Mouse (Mus musculus) CH12.LX (cell line): ENCODE results near the gene Hoxd4. TPM values are rescaled to one million over a fixed set of nuclear protein-coding genes. Genes with fewer than 3 reads are reported as not detected.

ENCODE experiments used
- DNase-seq: peaks from one replicate; pipeline ENCODE4 v3.0.0-alpha.2; 2013; ENCODE audit errors: extremely low read depth
- H3K27ac ChIP-seq: 2 replicates; pipeline ENCODE4 v1.5.1; 2012; ENCODE audit warnings: low read depth, mild to moderate bottlenecking, control low read depth, moderate library complexity; ENCODE audit not compliant: insufficient read depth
- H3K27me3 ChIP-seq: replicated peaks from 2 replicates; pipeline ENCODE3; 2012; ENCODE audit warnings: inconsistent platforms
- H3K36me3 ChIP-seq, 2 experiments: replicated peaks in 1 of 2; 2 replicates each; pipeline versions ENCODE3 to v1.6.1; 2012; ENCODE audit warnings: inconsistent platforms in 1 of 2, low read length in 1 of 2, mild to moderate bottlenecking in 1 of 2, mixed read lengths in 1 of 2, moderate library complexity in 1 of 2; ENCODE audit not compliant: control insufficient read depth in 1 of 2, insufficient read depth in 1 of 2
- H3K4me1 ChIP-seq, 2 experiments: 2 replicates each; pipeline ENCODE4 v1.6.1; 2012; ENCODE audit warnings: inconsistent platforms in 1 of 2, moderate library complexity in 1 of 2; ENCODE audit not compliant: insufficient read depth in 2 of 2, control insufficient read depth in 1 of 2
- H3K4me2 ChIP-seq: 2 replicates; pipeline ENCODE4 v1.6.1; 2012; ENCODE audit warnings: low read depth, mild to moderate bottlenecking, control low read depth; ENCODE audit not compliant: poor library complexity, insufficient read depth, severe bottlenecking
- H3K4me3 ChIP-seq, 3 experiments: fragments of 150-350 bp in 1 of 3; sonication (generic) in 1 of 3; replicated peaks in 1 of 3; 2 replicates each; pipeline versions ENCODE3 to v1.5.1; 2011 to 2012; ENCODE audit warnings: low read depth in 2 of 3, low read length in 2 of 3, mild to moderate bottlenecking in 2 of 3, moderate library complexity in 2 of 3, control low read depth in 1 of 3, improper control_type of control experiment in 1 of 3, inconsistent platforms in 1 of 3, mixed read lengths in 1 of 3; ENCODE audit not compliant: poor library complexity in 1 of 3
- H3K79me2 ChIP-seq: replicated peaks from 2 replicates; pipeline ENCODE4 v1.6.1; 2012; ENCODE audit warnings: mild to moderate bottlenecking, moderate library complexity; ENCODE audit not compliant: control insufficient read depth, poor library complexity, insufficient read depth, severe bottlenecking; ENCODE audit errors: extremely low read depth
- H3K9ac ChIP-seq: 2 replicates; pipeline ENCODE4 v1.6.1; 2012; ENCODE audit warnings: low read depth, mild to moderate bottlenecking, control low read depth, moderate library complexity; ENCODE audit not compliant: insufficient read depth
- H3K9me3 ChIP-seq: replicated peaks from 2 replicates; pipeline ENCODE3; 2012; ENCODE audit warnings: low read length, inconsistent platforms, mixed read lengths
- CTCF ChIP-seq, 2 experiments: IDR thresholded peaks in 1 of 2; conservative IDR thresholded peaks in 1 of 2; 2 replicates each; pipeline ENCODE4 v1.5.1; 2011 to 2012; ENCODE audit warnings: low read depth in 2 of 2, low read length in 2 of 2, improper control_type of control experiment in 1 of 2, inconsistent platforms in 1 of 2, mild to moderate bottlenecking in 1 of 2, moderate library complexity in 1 of 2
- ELF1 ChIP-seq: IDR thresholded peaks from 2 replicates; pipeline ENCODE4 v1.6.1; 2014; ENCODE audit warnings: low read depth, mild to moderate bottlenecking, inconsistent platforms, low read length, improper control_type of control experiment
- GABPA ChIP-seq: IDR thresholded peaks from 2 replicates; pipeline ENCODE4 v1.6.1; 2012; ENCODE audit warnings: low read depth, low read length, improper control_type of control experiment, inconsistent platforms; ENCODE audit not compliant: insufficient replicate concordance
- MAFK ChIP-seq: IDR thresholded peaks from 2 replicates; pipeline ENCODE4 v1.6.1; 2011; ENCODE audit warnings: low read length, improper control_type of control experiment; ENCODE audit not compliant: insufficient replicate concordance
- MEF2A ChIP-seq: IDR thresholded peaks from 2 replicates; pipeline ENCODE4 v1.6.1; 2014; ENCODE audit warnings: low read depth, mild to moderate bottlenecking, inconsistent platforms, low read length, improper control_type of control experiment, borderline replicate concordance
- MYC ChIP-seq: IDR thresholded peaks from 2 replicates; pipeline ENCODE4 v1.6.1; 2011; ENCODE audit warnings: low read depth, mild to moderate bottlenecking, improper control_type of control experiment, low read length
- NELFE ChIP-seq: IDR thresholded peaks from 2 replicates; pipeline ENCODE4 v1.6.1; 2011; ENCODE audit warnings: low read depth, low read length, improper control_type of control experiment
- POLR2A ChIP-seq: IDR thresholded peaks from 2 replicates; pipeline ENCODE4 v1.6.1; 2011; ENCODE audit warnings: low read depth, mild to moderate bottlenecking, improper control_type of control experiment, low read length
- POLR2AphosphoS2 ChIP-seq: IDR thresholded peaks from 2 replicates; pipeline ENCODE4 v1.6.1; 2011; ENCODE audit warnings: low read depth, low read length, improper control_type of control experiment
- SMC3 ChIP-seq: IDR thresholded peaks from 2 replicates; pipeline ENCODE4 v1.6.1; 2011; ENCODE audit warnings: low read depth, low read length, improper control_type of control experiment
- UBTF ChIP-seq: IDR thresholded peaks from 2 replicates; pipeline ENCODE4 v1.6.1; 2012; ENCODE audit warnings: low read depth, mild to moderate bottlenecking, inconsistent platforms, low read length, improper control_type of control experiment, moderate library complexity
- USF1 ChIP-seq: IDR thresholded peaks from 2 replicates; pipeline ENCODE4 v1.6.1; 2014; ENCODE audit warnings: low read depth, mild to moderate bottlenecking, inconsistent platforms, low read length, improper control_type of control experiment
- ZMIZ1 ChIP-seq: IDR thresholded peaks from 2 replicates; pipeline ENCODE4 v1.6.1; 2012; ENCODE audit warnings: low read depth, mild to moderate bottlenecking, inconsistent platforms, low read length, improper control_type of control experiment
- ZNF384 ChIP-seq: IDR thresholded peaks from 2 replicates; pipeline ENCODE4 v1.6.1; 2012; ENCODE audit warnings: low read depth, low read length, improper control_type of control experiment, inconsistent platforms
- dilution Hi-C: fragments of 300-500 bp; cut with MboI; formaldehyde crosslinking; loops from 2 replicates; pipeline ENCODE4 v1.14.3; 2020; ENCODE audit warnings: low sequenced_read_pairs; ENCODE audit not compliant: extremely low pct_unique_long_range_greater_than_20kb, extremely low pct_ligation_motif_present
- in situ Hi-C: fragments of 300-500 bp; cut with MboI; formaldehyde crosslinking; loops from 3 replicates; pipeline ENCODE4 v1.14.3; 2019; ENCODE audit warnings: low sequenced_read_pairs, low pct_ligation_motif_present, low pct_unique_long_range_greater_than_20kb, mixed read lengths
- polyA plus RNA-seq: library from polyadenylated mRNA; unstranded; fragments of >175 nt; gene quantifications from 2 replicates; pipeline ENCODE4 v1.2.1, GENCODE M21; 2012; ENCODE audit warnings: low read depth; ENCODE audit not compliant: insufficient read length
- total RNA-seq, 2 experiments: library from RNA; depleted of rRNA; stranded (reverse); fragments of 300-350 nt in 1 of 2; fragments of >200 nt in 1 of 2; gene quantifications; 2 replicates each; pipeline ENCODE4 v1.2.3; 2012 to 2014

The Hoxd4 gene
- total and polyA plus RNA-seq, 3 experiments, result 6.0 to 9.8 (median 6.3) TPM

DNA sequence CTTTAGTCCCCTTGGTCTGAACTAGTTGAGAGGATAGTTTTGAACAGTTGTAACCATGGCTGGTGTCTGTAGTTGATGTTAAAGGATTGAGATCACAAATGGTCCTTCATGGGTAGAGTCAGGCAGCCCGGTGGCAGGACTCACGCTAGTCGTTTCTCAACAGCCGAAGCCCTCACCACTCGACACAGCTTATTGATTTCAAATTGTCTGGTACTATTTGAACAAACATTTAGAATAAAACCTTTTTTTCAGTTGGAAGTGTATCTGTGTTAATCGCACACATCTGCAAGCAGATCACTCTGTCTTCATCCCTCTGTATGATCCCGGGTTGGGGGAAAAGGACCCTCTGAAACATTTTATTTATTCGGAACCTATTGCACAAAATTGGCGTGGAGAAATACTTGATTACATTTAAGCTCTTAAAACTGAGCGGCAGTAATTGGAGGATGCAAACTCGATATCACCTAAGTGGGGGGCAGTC is 36.0 kb downstream of the Hoxd4 start:
- no peaks in the 10 kb centered on the region for H3K79me2 ChIP-seq
- TF ChIP-seq SMC3 (no peak), ZMIZ1 (no peak), MYC (no peak)
- no peak for DNase-seq
- no peak overlapping the region for H3K27ac ChIP-seq
- H3K9me3 ChIP-seq, result peaks cover 8% of the 10 kb centered on the region
- H3K27me3 ChIP-seq, result no peaks in the 10 kb centered on the region
- H3K4me3 ChIP-seq, result no peak overlapping the region
- H3K9ac ChIP-seq, result no peak overlapping the region
- in situ Hi-C loops (no loop called here), dilution Hi-C loops (no loop called here)
- no peak overlapping the region for H3K4me2 ChIP-seq
- H3K36me3 ChIP-seq, result peaks cover 8 to 20% of the 10 kb centered on the region in 2 experiments
- H3K4me1 ChIP-seq, result peaks cover 0 to 12% of the 10 kb centered on the region in 2 experiments; a peak in 2 of 4 replicates

DNA sequence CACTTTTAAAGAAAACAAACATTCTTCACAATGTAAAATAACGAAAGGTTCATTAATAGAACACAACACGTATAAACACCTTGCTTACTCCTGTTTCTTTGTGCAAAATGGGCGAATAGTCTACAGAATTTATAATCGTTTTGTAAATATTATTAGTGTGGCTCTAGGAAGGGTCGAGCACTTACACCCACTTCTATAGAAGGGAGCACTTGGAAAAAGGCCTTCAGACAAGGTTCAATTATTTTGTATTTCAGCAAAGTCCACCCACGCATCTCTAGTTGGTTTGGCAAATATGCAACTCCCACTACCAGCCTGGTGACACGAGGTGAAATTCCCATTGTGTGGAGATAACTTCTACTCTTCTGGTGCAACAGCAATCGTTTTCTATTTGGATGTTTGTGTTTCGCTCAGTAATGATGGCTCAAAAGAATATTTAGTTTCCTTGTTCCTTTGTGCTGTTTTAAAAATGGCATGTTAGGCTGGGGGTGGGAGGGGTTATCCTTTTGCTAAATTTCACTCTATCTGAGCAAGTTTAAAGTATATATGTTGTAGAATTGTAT is 36.8 kb downstream of the Hoxd4 start:
- Histone ChIP-seq H3K27ac (no peak overlapping the region), H3K9me3 (peaks cover 8% of the 10 kb centered on the region), H3K4me1 (peaks cover 0 to 12% of the 10 kb centered on the region in 2 experiments; a peak in 2 of 4 replicates), H3K79me2 (no peaks in the 10 kb centered on the region), H3K27me3 (no peaks in the 10 kb centered on the region), H3K4me2 (no peak overlapping the region), H3K9ac (no peak overlapping the region), H3K36me3 (peaks cover 8 to 20% of the 10 kb centered on the region in 2 experiments), H3K4me3 (no peak overlapping the region)
- no peak for TF ChIP-seq MEF2A
- no peak for TF ChIP-seq ZMIZ1
- no peak for TF ChIP-seq MAFK
- no peak for TF ChIP-seq NELFE
- TF ChIP-seq ELF1, result no peak
- TF ChIP-seq USF1, result no peak
- no peak for TF ChIP-seq UBTF
- TF ChIP-seq POLR2A, result no peak
- no peak for TF ChIP-seq ZNF384
- TF ChIP-seq CTCF (conservative IDR thresholded peaks at IDR 0.05 in 1 of 2, IDR thresholded peaks at IDR 0.05 in 1 of 2; ENCODE audit: low read depth in 2 of 2, low read length in 2 of 2), result no peak
- TF ChIP-seq POLR2AphosphoS2, result no peak
- TF ChIP-seq MYC, result no peak
- no peak for TF ChIP-seq GABPA
- DNase-seq, result no peak
- in situ Hi-C loops (no loop called here), dilution Hi-C loops (no loop called here)
